Mouse (Mus musculus): Measurements from ENCODE around the gene Fsd1.

GRCm38 (mm10) chr17:56040030-56040856 is 53.9 kb downstream of the Fsd1 start, which contains the start of gene Chaf1a:
- TF ChIP-seq CTCF (IDR thresholded peaks at IDR 0.05; ENCODE audit: borderline replicate concordance, extremely low read depth, insufficient read depth, insufficient read length) (no peak), POLR2A (IDR thresholded peaks at IDR 0.05; ENCODE audit: borderline replicate concordance, extremely low read depth, insufficient read depth, insufficient read length, poor library complexity, severe bottlenecking) (peak; percentile 41; the same call in 1 of the 2 replicates)

Measured in brain, embryonic 14.5 days (tissue).